ENCODE assay signal across 10 mouse cellular contexts in the genomic region with DNA sequence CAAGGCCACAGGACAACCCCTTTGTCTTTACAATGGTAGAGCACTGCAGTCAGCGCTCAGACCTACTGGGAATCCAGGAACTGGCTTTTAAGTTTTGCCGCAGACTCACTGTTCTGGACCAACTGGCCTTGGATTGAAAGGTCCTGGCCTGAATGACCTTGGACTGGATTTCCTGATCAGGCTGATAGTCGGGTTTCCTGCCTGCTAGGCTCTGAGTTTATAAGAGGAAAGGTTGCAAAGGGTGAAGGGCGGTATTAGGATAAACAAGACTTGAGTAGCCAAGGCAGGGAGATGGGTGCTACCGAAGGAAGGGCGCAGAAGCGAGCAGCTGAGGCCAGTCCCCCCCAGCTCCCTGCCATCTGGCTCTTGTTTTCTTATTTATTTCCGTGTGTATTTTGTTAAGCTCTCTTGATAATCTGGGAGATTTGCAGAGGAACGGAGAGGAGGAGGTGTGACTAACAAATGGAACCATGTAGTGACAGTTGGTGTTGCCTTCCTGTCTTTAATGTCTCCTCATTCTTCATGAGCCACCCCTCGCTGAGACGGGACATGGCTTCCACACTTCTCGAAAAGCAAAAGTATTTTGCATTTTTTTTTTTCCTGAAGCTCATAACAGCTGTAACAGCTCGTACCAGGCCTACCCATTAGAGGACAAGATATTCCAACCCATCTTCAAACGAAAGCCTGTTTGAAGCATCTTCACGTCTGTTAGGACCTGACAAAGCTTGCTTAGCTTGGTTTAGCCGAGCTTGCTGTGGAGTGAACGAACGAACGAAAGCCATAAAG.
A peak's percentile ranks its signal among the peaks of the same experiment; 100 is the strongest.
DNase-seq lines count a peak whose midpoint lies in the region; ATAC-seq and TF ChIP-seq lines count a peak whose summit lies in the region.
"Had no signal": no experiment of that assay in that cellular context is flagged by ENCODE, and none has a peak within 500 bp of the region (broad histone marks: within the 10 kb centered on the region; RNA-seq: fewer than 3 reads in every experiment).

No protein-coding gene starts in this region.

- no peak for TF ChIP-seq CTCF in liver, postnatal 0 days (IDR thresholded peaks at IDR 0.05; ENCODE audit: low read depth)

- H3K9ac ChIP-seq in liver, postnatal 0 days (replicated peaks), result no peak overlapping the region

- 40% methylated on average over 19 of the region's 19 CpGs for WGBS in liver, postnatal 0 days (ENCODE audit: insufficient replicate concordance)

- H3K4me1 ChIP-seq in liver, postnatal 0 days (ENCODE audit: insufficient read depth), result peaks cover 14% of the 10 kb centered on the region

- no peak for ATAC-seq in liver, postnatal 0 days

- H3K4me2 ChIP-seq in liver, postnatal 0 days (ENCODE audit: low read depth, low read length), result peak overlapping the region; percentile 43

- H3K36me3 ChIP-seq in liver, postnatal 0 days (replicated peaks; ENCODE audit: insufficient read depth, low read length), result no peaks in the 10 kb centered on the region

- peak; percentile 5 to 17 for DNase-seq in spleen, postnatal 36 days (ENCODE audit: low spot score in 2 of 2)
- no peak for DNase-seq in spleen, postnatal 14 days (ENCODE audit: low spot score in 2 of 2)
- DNase-seq in embryo, embryonic 9.5 days (ENCODE audit: extremely low spot score), result peak; percentile 41
- no peak for DNase-seq in liver, postnatal 0 days
- peak; percentile 46 for DNase-seq in thymus, postnatal 14 days
- no peak for DNase-seq in heart, postnatal 36 days
- no peak for DNase-seq in cerebellum, postnatal 4 days (ENCODE audit: low spot score in 2 of 2)
- no peak for DNase-seq in left cerebral cortex, postnatal 4 days
- DNase-seq: cerebellum, postnatal 36 days had no signal

- no peak for TF ChIP-seq EP300 in liver, postnatal 0 days (IDR thresholded peaks at IDR 0.05; ENCODE audit: low read depth)

- H3K27me3 ChIP-seq in liver, postnatal 0 days (ENCODE audit: insufficient read depth, low read length), result no peaks in the 10 kb centered on the region

- no peaks in the 10 kb centered on the region for H3K9me3 ChIP-seq in liver, postnatal 0 days (ENCODE audit: low read length)

- H3K27ac ChIP-seq in liver, postnatal 0 days (ENCODE audit: low read depth), result no peak overlapping the region; the same call in 1 of the 2 replicates
- H3K27ac ChIP-seq: macrophage had no signal

- intact Hi-C loops in heart, postnatal 36 days (cut with DNase I), result no loop called here
- intact Hi-C loops in left cerebral cortex, postnatal 4 days (cut with DNase I), result no loop called here

- 0 out of 2 replicates have a peak overlapping the region, but pooled peaks have one; percentile 13 for H3K4me3 ChIP-seq in liver, postnatal 0 days (ENCODE audit: low read depth, low read length)

Comparison
In these comparisons a context has a peak if more than half of its experiments do, and no peak if none do; other contexts are left out.
1. DNase-seq: peak in spleen, postnatal 36 days (2 of 2), embryo, embryonic 9.5 days (single experiment) and thymus, postnatal 14 days (single experiment); none in spleen, postnatal 14 days (0 of 2), liver, postnatal 0 days (single experiment), heart, postnatal 36 days (0 of 2), cerebellum, postnatal 4 days (0 of 2) and left cerebral cortex, postnatal 4 days (single experiment).